Mouse (Mus musculus) midbrain, embryonic 13.5 days (tissue): Measurements from ENCODE around the gene Abo. TPM values are rescaled to one million over a fixed set of nuclear protein-coding genes. Genes with fewer than 3 reads are reported as not detected.

Experiments used
- ATAC-seq: fragments of 200-750 bp; cut with Nextera tagmentation; 2 replicates; pipeline ENCODE4 v1.8.0; 2017; ENCODE audit warnings: mild to moderate bottlenecking, moderate TSS enrichment, moderate library complexity
- H3K27ac ChIP-seq: fragments of 300-500 bp; sonication (generic); 2 replicates; pipeline ENCODE4 v1.5.1; 2015; ENCODE audit warnings: inconsistent platforms, mild to moderate bottlenecking, moderate library complexity
- H3K27me3 ChIP-seq: fragments of 300-500 bp; sonication (generic); 2 replicates; pipeline ENCODE4 v1.6.1; 2015; ENCODE audit warnings: mild to moderate bottlenecking, inconsistent platforms
- H3K36me3 ChIP-seq: fragments of 300-500 bp; sonication (generic); 2 replicates; pipeline ENCODE4 v1.6.1; 2015; ENCODE audit warnings: mild to moderate bottlenecking, inconsistent platforms
- H3K4me1 ChIP-seq: fragments of 300-500 bp; sonication (generic); replicated peaks from 2 replicates; pipeline ENCODE4 v1.6.1; 2015; ENCODE audit warnings: inconsistent platforms
- H3K4me2 ChIP-seq: fragments of 300-500 bp; sonication (generic); replicated peaks from 2 replicates; pipeline ENCODE4 v1.6.1; 2015; ENCODE audit warnings: moderate library complexity, mild to moderate bottlenecking, inconsistent platforms
- H3K4me3 ChIP-seq: fragments of 300-500 bp; sonication (generic); replicated peaks from 2 replicates; pipeline ENCODE4 v1.5.1; 2015; ENCODE audit warnings: mild to moderate bottlenecking, inconsistent platforms
- H3K9ac ChIP-seq: fragments of 300-500 bp; sonication (generic); replicated peaks from 2 replicates; pipeline ENCODE4 v1.6.1; 2015; ENCODE audit warnings: mild to moderate bottlenecking, inconsistent platforms
- H3K9me3 ChIP-seq: fragments of 300-500 bp; sonication (generic); 2 replicates; pipeline ENCODE4 v1.6.1; 2016; ENCODE audit warnings: mild to moderate bottlenecking, inconsistent platforms
- WGBS: fragments of 180-500 bp; shearing (Covaris S2); methylation state at CpG from one replicate; pipeline ENCODE4 v1.1.7; 2015; 5-methylcytosine and 5-hydroxymethylcytosine counted together
- polyA plus RNA-seq: library from polyadenylated mRNA; unstranded; fragments of >200 nt; fragmentation: Nextera tagmentation; extraction: Ambion mirVana; gene quantifications from 2 replicates; pipeline ENCODE4 v1.2.1, GENCODE M21; 2015

The Abo gene
- not detected in 2 replicates for polyA plus RNA-seq

- no peak within 1 kb of the TSS for H3K27ac ChIP-seq
- no peak within 1 kb of the TSS for H3K9ac ChIP-seq
- H3K4me2 ChIP-seq = no peak within 1 kb of the TSS
- H3K4me1 ChIP-seq = no peaks in the 10 kb centered on the region
- H3K9me3 ChIP-seq = no peaks in the 10 kb centered on the region
- no peak within 1 kb of the TSS for H3K4me3 ChIP-seq
- WGBS = 78% methylated on average over 3 of the region's 3 CpGs
- no peaks in the 10 kb centered on the region for H3K36me3 ChIP-seq
- no peak for ATAC-seq
- H3K27me3 ChIP-seq = no peaks in the 10 kb centered on the region
Observed at GRCm38 (mm10) chr2:26864879-26865278, at the start of gene Abo. Gene Abo (minus strand): TSS chr2:26864979.

GRCm38 (mm10) chr2:26914148-26914941 is 49.6 kb upstream of the Abo start:
- Histone ChIP-seq H3K4me1 (peaks cover 57% of the 10 kb centered on the region), H3K27ac (no peak overlapping the region), H3K36me3 (peaks cover 51% of the 10 kb centered on the region), H3K9me3 (no peaks in the 10 kb centered on the region), H3K27me3 (no peaks in the 10 kb centered on the region), H3K4me3 (no peak overlapping the region), H3K9ac (no peak overlapping the region), H3K4me2 (no peak overlapping the region)
- 67% methylated on average over 8 of the region's 8 CpGs for WGBS
- no peak for ATAC-seq

- H3K4me1 ChIP-seq = peaks cover 64% of the 10 kb centered on the region
Observed at GRCm38 (mm10) chr2:26913416-26914147, 48.8 kb upstream of the Abo start.

GRCm38 (mm10) chr2:26912253-26912770 is 47.5 kb upstream of the Abo start:
- WGBS = 67% methylated on average over 5 of the region's 5 CpGs
- Histone ChIP-seq H3K4me2 (peak overlapping the region; percentile 100), H3K27ac (no peak overlapping the region), H3K27me3 (no peaks in the 10 kb centered on the region), H3K4me1 (peaks cover 64% of the 10 kb centered on the region), H3K36me3 (peaks cover 44% of the 10 kb centered on the region), H3K4me3 (peak overlapping the region; percentile 95), H3K9me3 (no peaks in the 10 kb centered on the region), H3K9ac (peak overlapping the region; percentile 99)
- no peak for ATAC-seq

More at GRCm38 (mm10) chr2:26913416-26914147, 48.8 kb upstream of the Abo start:
- 89% methylated on average over 17 of the region's 17 CpGs for WGBS
- H3K4me3 ChIP-seq = no peak overlapping the region
- no peaks in the 10 kb centered on the region for H3K9me3 ChIP-seq
- no peak overlapping the region for H3K27ac ChIP-seq
- no peak for ATAC-seq
- no peaks in the 10 kb centered on the region for H3K27me3 ChIP-seq
- no peak overlapping the region for H3K9ac ChIP-seq
- peaks cover 44% of the 10 kb centered on the region for H3K36me3 ChIP-seq
- no peak overlapping the region for H3K4me2 ChIP-seq

- peak overlapping the region; percentile 99 for H3K9ac ChIP-seq
- no peaks in the 10 kb centered on the region for H3K9me3 ChIP-seq
- peak overlapping the region; percentile 100 for H3K4me2 ChIP-seq
- WGBS = under 1% methylated on average over 37 of the region's 37 CpGs
- H3K36me3 ChIP-seq = peaks cover 54% of the 10 kb centered on the region
- ATAC-seq = peak; percentile 65
- H3K27ac ChIP-seq = peak overlapping the region; percentile 94
- no peaks in the 10 kb centered on the region for H3K27me3 ChIP-seq
- peaks cover 57% of the 10 kb centered on the region for H3K4me1 ChIP-seq
- peak overlapping the region; percentile 95 for H3K4me3 ChIP-seq
Observed at GRCm38 (mm10) chr2:26910994-26911765, 46.4 kb upstream of the Abo start.

GRCm38 (mm10) chr2:26910124-26910993 is 45.6 kb upstream of the Abo start, which contains the start of the genes Med22 and Rpl7a:
Gene Med22 (minus strand): TSS chr2:26910677.
Gene Rpl7a (plus strand): TSS chr2:26910764.
- Histone ChIP-seq H3K9ac (peak within 1 kb of the TSS; percentile 99), H3K4me3 (peak within 1 kb of the TSS; percentile 95), H3K4me1 (peaks cover 52% of the 10 kb centered on the region), H3K4me2 (peak within 1 kb of the TSS; percentile 100), H3K36me3 (peaks cover 62% of the 10 kb centered on the region), H3K27ac (peak within 1 kb of the TSS; percentile 94), H3K9me3 (no peaks in the 10 kb centered on the region), H3K27me3 (no peaks in the 10 kb centered on the region)
- ATAC-seq = peak; percentile 92
- WGBS = under 1% methylated on average over 74 of the region's 74 CpGs

- Histone ChIP-seq H3K27ac (peak overlapping the region; percentile 94; the same call in 1 of the 2 replicates), H3K9ac (peak overlapping the region; percentile 91), H3K4me2 (peak overlapping the region; percentile 89), H3K27me3 (no peaks in the 10 kb centered on the region), H3K4me3 (peak overlapping the region; percentile 95), H3K36me3 (peaks cover 67% of the 10 kb centered on the region), H3K4me1 (peaks cover 42% of the 10 kb centered on the region), H3K9me3 (no peaks in the 10 kb centered on the region)
- no peak for ATAC-seq
Observed at GRCm38 (mm10) chr2:26909387-26909784, 44.6 kb upstream of the Abo start.

GRCm38 (mm10) chr2:26908710-26909386 is 44.1 kb upstream of the Abo start:
- Histone ChIP-seq H3K9ac (peak overlapping the region; percentile 91), H3K4me3 (peak overlapping the region; percentile 95), H3K27ac (no peak overlapping the region), H3K27me3 (no peaks in the 10 kb centered on the region), H3K4me1 (peaks cover 45% of the 10 kb centered on the region), H3K4me2 (peak overlapping the region; percentile 89), H3K9me3 (no peaks in the 10 kb centered on the region), H3K36me3 (peaks cover 65% of the 10 kb centered on the region)
- WGBS = 85% methylated on average over 18 of the region's 18 CpGs
- ATAC-seq = no peak

GRCm38 (mm10) chr2:26907109-26907508 is 42.3 kb upstream of the Abo start:
- Histone ChIP-seq H3K4me1 (peaks cover 47% of the 10 kb centered on the region), H3K4me3 (no peak overlapping the region), H3K9ac (no peak overlapping the region), H3K27ac (no peak overlapping the region), H3K4me2 (no peak overlapping the region), H3K9me3 (no peaks in the 10 kb centered on the region), H3K27me3 (no peaks in the 10 kb centered on the region), H3K36me3 (peaks cover 48% of the 10 kb centered on the region)
- 67% methylated on average over 4 of the region's 4 CpGs for WGBS
- no peak for ATAC-seq

GRCm38 (mm10) chr2:26906431-26906830 is 41.7 kb upstream of the Abo start:
- Histone ChIP-seq H3K4me1 (peaks cover 47% of the 10 kb centered on the region), H3K36me3 (peaks cover 45% of the 10 kb centered on the region), H3K4me2 (no peak overlapping the region), H3K27me3 (no peaks in the 10 kb centered on the region), H3K27ac (no peak overlapping the region), H3K9ac (no peak overlapping the region), H3K4me3 (no peak overlapping the region), H3K9me3 (no peaks in the 10 kb centered on the region)
- no peak for ATAC-seq
- WGBS = 97% methylated on average over 3 of the region's 3 CpGs
